Mouse (Mus musculus) MEL (cell line): Measurements from ENCODE around the gene Sh2d3c. TPM values are rescaled to one million over a fixed set of nuclear protein-coding genes. Genes with fewer than 3 reads are reported as not detected.
A peak's percentile ranks its signal among the peaks of the same experiment; 100 is the strongest.

Experiments used
- DNase-seq: peaks from one replicate; pipeline ENCODE4 v3.0.0; 2011; ENCODE audit warnings: low read depth, low spot score
- H3K27ac ChIP-seq: 2 replicates; pipeline ENCODE4 v1.5.1; 2012; ENCODE audit warnings: low read depth, mild to moderate bottlenecking, control low read depth, low read length, moderate library complexity; ENCODE audit not compliant: control insufficient read depth
- H3K27me3 ChIP-seq, 2 experiments: fragments of 150-350 bp in 1 of 2; sonication (generic) in 1 of 2; 2 replicates each; pipeline ENCODE4 v1.6.1; 2012; ENCODE audit warnings: low read length in 2 of 2, mild to moderate bottlenecking in 2 of 2, improper control_type of control experiment in 1 of 2, moderate library complexity in 1 of 2; ENCODE audit not compliant: insufficient read depth in 2 of 2, control insufficient read depth in 1 of 2
- H3K36me3 ChIP-seq, 2 experiments: 2 replicates each; pipeline ENCODE4 v1.6.1; 2012 to 2014; ENCODE audit warnings: low read length in 2 of 2, improper control_type of control experiment in 1 of 2, inconsistent platforms in 1 of 2, mild to moderate bottlenecking in 1 of 2; ENCODE audit not compliant: insufficient read depth in 2 of 2, control insufficient read depth in 1 of 2
- H3K4me1 ChIP-seq, 2 experiments: fragments of 150-350 bp in 1 of 2; sonication (generic) in 1 of 2; 2 replicates each; pipeline ENCODE4 v1.6.1; 2012; ENCODE audit warnings: low read length in 2 of 2, improper control_type of control experiment in 1 of 2, mild to moderate bottlenecking in 1 of 2; ENCODE audit not compliant: insufficient read depth in 2 of 2, control insufficient read depth in 1 of 2
- H3K4me3 ChIP-seq, 2 experiments: fragments of 150-350 bp in 1 of 2; sonication (generic) in 1 of 2; 2 replicates each; pipeline ENCODE4 v1.5.1; 2012; ENCODE audit warnings: low read depth in 2 of 2, low read length in 2 of 2, mild to moderate bottlenecking in 2 of 2, moderate library complexity in 2 of 2, control low read depth in 1 of 2, improper control_type of control experiment in 1 of 2; ENCODE audit not compliant: control insufficient read depth in 1 of 2, insufficient read depth in 1 of 2
- H3K79me2 ChIP-seq: 2 replicates; pipeline ENCODE4 v1.6.1; 2012; ENCODE audit warnings: mild to moderate bottlenecking, low read length, moderate library complexity; ENCODE audit not compliant: control insufficient read depth, poor library complexity, insufficient read depth
- H3K9ac ChIP-seq: 2 replicates; pipeline ENCODE4 v1.6.1; 2012; ENCODE audit warnings: low read depth, mild to moderate bottlenecking, control low read depth, low read length, moderate library complexity; ENCODE audit not compliant: control insufficient read depth, poor library complexity, severe bottlenecking
- H3K9me3 ChIP-seq: fragments of 150-350 bp; sonication (generic); replicated peaks from 2 replicates; pipeline ENCODE4 v1.6.1; 2012; ENCODE audit warnings: mild to moderate bottlenecking, low read length, improper control_type of control experiment, moderate library complexity; ENCODE audit not compliant: insufficient read depth
- CHD1 ChIP-seq: IDR thresholded peaks from 2 replicates; pipeline ENCODE4 v1.6.1; 2012; ENCODE audit warnings: low read depth, mild to moderate bottlenecking, inconsistent platforms, low read length, improper control_type of control experiment
- E2F4 ChIP-seq: IDR thresholded peaks from 2 replicates; pipeline ENCODE4 v1.6.1; 2011; ENCODE audit warnings: low read depth, low read length, improper control_type of control experiment, borderline replicate concordance
- GABPA ChIP-seq: IDR thresholded peaks from 2 replicates; pipeline ENCODE4 v1.6.1; 2012; ENCODE audit warnings: low read depth, mild to moderate bottlenecking, inconsistent platforms, low read length, improper control_type of control experiment, moderate library complexity
- GATA1 ChIP-seq: IDR thresholded peaks from 2 replicates; pipeline ENCODE4 v1.6.1; 2011; ENCODE audit warnings: low read depth, low read length, improper control_type of control experiment
- HCFC1 ChIP-seq: IDR thresholded peaks from 2 replicates; pipeline ENCODE4 v1.6.1; 2012; ENCODE audit warnings: low read depth, mild to moderate bottlenecking, inconsistent platforms, low read length, improper control_type of control experiment, moderate library complexity
- JUND ChIP-seq: IDR thresholded peaks from 2 replicates; pipeline ENCODE4 v1.6.1; 2011; ENCODE audit warnings: low read depth, mild to moderate bottlenecking, improper control_type of control experiment, low read length
- KAT2A ChIP-seq: conservative IDR thresholded peaks from 2 replicates; pipeline ENCODE4 v1.6.1; 2012; ENCODE audit warnings: low read depth, low read length, improper control_type of control experiment, inconsistent platforms
- MAZ ChIP-seq: IDR thresholded peaks from 2 replicates; pipeline ENCODE4 v1.6.1; 2012; ENCODE audit warnings: low read depth, mild to moderate bottlenecking, inconsistent platforms, low read length, improper control_type of control experiment
- MXI1 ChIP-seq: IDR thresholded peaks from 2 replicates; pipeline ENCODE4 v1.6.1; 2011; ENCODE audit warnings: mild to moderate bottlenecking, low read depth, low read length, improper control_type of control experiment
- NRF1 ChIP-seq: IDR thresholded peaks from 2 replicates; pipeline ENCODE4 v1.6.1; 2014; ENCODE audit warnings: low read depth, mild to moderate bottlenecking, inconsistent platforms, low read length, improper control_type of control experiment, moderate library complexity; ENCODE audit not compliant: poor library complexity, insufficient read depth, severe bottlenecking
- POLR2A ChIP-seq, 2 experiments: IDR thresholded peaks; 2 replicates each; pipeline ENCODE4 v1.6.1; 2011 to 2012; ENCODE audit warnings: low read length in 2 of 2, mild to moderate bottlenecking in 2 of 2, control low read depth in 1 of 2, improper control_type of control experiment in 1 of 2, low read depth in 1 of 2, moderate library complexity in 1 of 2; ENCODE audit not compliant: control insufficient read depth in 1 of 2, insufficient read depth in 1 of 2, poor library complexity in 1 of 2
- POLR2AphosphoS2 ChIP-seq: IDR thresholded peaks from 2 replicates; pipeline ENCODE4 v1.6.1; 2011; ENCODE audit warnings: low read length, improper control_type of control experiment
- RAD21 ChIP-seq: IDR thresholded peaks from 2 replicates; pipeline ENCODE4 v1.6.1; 2011; ENCODE audit warnings: mild to moderate bottlenecking, low read depth, low read length, improper control_type of control experiment
- SIN3A ChIP-seq: IDR thresholded peaks from 2 replicates; pipeline ENCODE4 v1.6.1; 2012; ENCODE audit warnings: low read length, improper control_type of control experiment, inconsistent platforms
- ZKSCAN1 ChIP-seq: IDR thresholded peaks from 2 replicates; pipeline ENCODE4 v1.6.1; 2012; ENCODE audit warnings: low read depth, mild to moderate bottlenecking, inconsistent platforms, low read length, improper control_type of control experiment, moderate library complexity
- ZMIZ1 ChIP-seq: IDR thresholded peaks from 2 replicates; pipeline ENCODE4 v1.6.1; 2012; ENCODE audit warnings: low read depth, mild to moderate bottlenecking, inconsistent platforms, low read length, improper control_type of control experiment, moderate library complexity
- polyA plus RNA-seq, 2 experiments: library from polyadenylated mRNA; stranded (reverse) in 1 of 2; unstranded in 1 of 2; fragments of >175 nt in 1 of 2; fragments of >200 nt in 1 of 2; gene quantifications; 2 replicates each; pipeline versions ENCODE4 v1.2.1 to v1.2.4; 2012; ENCODE audit warnings: low replicate concordance in 2 of 2, low read depth in 1 of 2; ENCODE audit not compliant: insufficient read length in 2 of 2, insufficient read depth in 1 of 2, missing spikeins in 1 of 2
- total RNA-seq: library from RNA; depleted of rRNA; stranded (reverse); fragments of 300-350 nt; gene quantifications from 2 replicates; pipeline ENCODE4 v1.2.3, GENCODE M21; 2012

The Sh2d3c gene
- total and polyA plus RNA-seq, 3 experiments: 0.19 to 0.43 TPM; not detected in 1

DNA sequence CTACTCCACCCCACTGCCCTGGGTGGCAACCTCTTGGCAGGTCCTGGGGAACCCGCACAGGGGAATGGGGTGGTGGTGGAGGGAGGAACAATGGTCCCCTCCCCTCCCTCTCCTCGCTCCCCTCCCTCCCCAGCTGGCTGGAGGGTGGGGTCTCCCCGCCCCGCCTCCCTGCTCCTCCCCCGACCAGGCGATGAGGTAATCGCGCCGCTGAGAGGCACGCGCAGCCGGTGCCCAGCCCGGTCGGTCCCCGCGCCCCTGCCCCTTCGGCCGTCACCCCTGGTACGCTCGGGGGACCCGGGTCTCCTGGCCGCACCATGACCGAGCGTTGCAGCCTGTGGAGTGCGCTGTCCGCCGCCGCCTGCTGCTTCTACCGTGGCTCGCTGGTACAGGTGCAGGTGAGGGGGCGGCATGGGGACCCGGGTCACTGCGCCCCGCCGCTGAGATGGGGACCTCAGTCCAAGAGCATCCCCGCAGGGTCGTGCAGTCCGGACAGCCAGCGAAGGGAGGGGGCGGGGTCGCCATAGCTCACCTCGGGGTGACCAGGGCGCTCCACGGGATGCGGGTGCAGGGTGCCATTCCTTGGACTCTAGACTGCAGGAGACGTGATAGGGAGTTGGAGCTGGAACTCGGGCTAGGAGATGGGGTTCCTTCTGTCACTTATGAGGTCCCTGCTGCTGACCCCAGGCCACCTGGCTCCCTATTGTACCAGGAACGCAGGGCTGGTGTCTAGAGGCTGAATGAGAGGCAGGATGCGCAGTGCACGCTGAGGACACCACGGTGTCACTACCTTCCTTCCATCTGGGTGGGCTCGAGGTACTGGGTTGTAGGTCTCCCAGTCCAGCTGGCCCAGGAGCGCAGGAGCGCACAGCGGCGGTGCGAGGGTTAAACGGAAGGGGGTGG lies 20.7 kb downstream of the Sh2d3c start:
- no peaks in the 10 kb centered on the region for H3K79me2 ChIP-seq
- H3K4me3 ChIP-seq: no peak overlapping the region
- no peak for DNase-seq
- TF ChIP-seq POLR2A (IDR thresholded peaks at IDR 0.05; ENCODE audit: control insufficient read depth in 1 of 2, insufficient read depth in 1 of 2, low read depth in 1 of 2, low read length in 2 of 2, poor library complexity in 1 of 2): 0 out of 4 replicates have a peak, but pooled peaks of 1 of the 2 experiments have one; percentile 21
- no peak for TF ChIP-seq CHD1
- TF ChIP-seq MAZ: no peak
- H3K36me3 ChIP-seq: no peaks in the 10 kb centered on the region
- H3K27me3 ChIP-seq: peaks cover 0 to 3% of the 10 kb centered on the region in 2 experiments; a peak in 1 of 4 replicates
- H3K9ac ChIP-seq: no peak overlapping the region
- H3K9me3 ChIP-seq: no peaks in the 10 kb centered on the region
- no peaks in the 10 kb centered on the region for H3K4me1 ChIP-seq
- H3K27ac ChIP-seq: no peak overlapping the region

DNA sequence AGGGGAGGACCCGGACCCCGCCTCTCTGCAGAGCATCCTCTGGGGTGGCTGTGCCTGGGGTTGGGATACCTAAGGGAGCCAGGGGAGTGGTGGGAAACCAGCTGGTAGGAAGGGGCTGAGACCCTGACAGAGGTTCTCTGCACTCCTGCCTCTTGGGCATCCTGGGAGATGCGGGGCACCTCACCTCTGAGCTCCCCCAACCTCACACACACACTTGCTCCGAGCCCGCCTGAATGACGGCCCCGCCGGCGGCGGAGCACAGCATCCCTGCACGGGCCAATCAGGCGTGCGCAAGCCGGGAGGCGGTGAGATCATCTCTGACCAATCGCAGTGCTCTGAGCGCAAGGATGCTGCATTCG lies 21.3 kb downstream of the Sh2d3c start:
- H3K4me3 ChIP-seq: no peak overlapping the region

DNA sequence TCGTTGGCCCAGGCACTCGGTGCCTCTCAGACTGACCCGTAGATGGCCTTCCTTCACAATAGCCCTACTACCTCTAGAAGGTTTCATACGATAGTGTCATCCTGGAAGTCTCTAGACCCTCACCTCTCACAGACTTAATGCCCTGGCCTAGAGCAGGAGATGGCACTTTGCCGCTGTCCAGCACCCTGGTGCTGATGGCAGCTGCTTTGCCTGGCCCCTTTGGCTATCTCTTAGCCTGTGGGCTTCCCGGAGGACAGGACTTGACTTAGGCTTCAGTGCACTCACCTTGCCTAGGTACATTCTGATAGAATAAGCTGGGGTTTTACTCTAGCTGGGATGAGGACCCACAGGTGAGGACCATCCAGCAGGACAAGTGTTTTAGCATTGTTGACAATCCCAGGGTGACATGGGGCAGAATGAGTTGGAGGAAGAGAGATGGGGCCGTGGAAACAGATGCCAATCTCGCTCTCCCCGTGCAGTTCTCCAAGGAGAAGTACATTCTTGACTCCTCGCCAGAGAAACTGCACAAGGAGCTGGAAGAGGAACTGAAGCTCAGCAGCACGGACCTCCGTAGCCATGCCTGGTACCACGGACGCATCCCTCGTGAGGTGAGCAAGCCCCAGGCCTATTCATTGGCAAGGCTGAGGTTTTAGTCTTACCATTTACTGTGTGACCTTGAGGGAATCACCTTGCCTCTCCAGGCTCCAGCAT lies 23.6 kb downstream of the Sh2d3c start:
- peak; percentile 47 for DNase-seq
- Histone ChIP-seq H3K79me2 (no peaks in the 10 kb centered on the region), H3K27me3 (no peaks in the 10 kb centered on the region), H3K27ac (no peak overlapping the region), H3K9ac (no peak overlapping the region), H3K36me3 (no peaks in the 10 kb centered on the region), H3K4me3 (no peak overlapping the region), H3K9me3 (no peaks in the 10 kb centered on the region), H3K4me1 (no peaks in the 10 kb centered on the region)
- no peak for TF ChIP-seq HCFC1
- 0 out of 2 replicates have a peak, but pooled peaks have one; percentile 30 for TF ChIP-seq SIN3A
- no peak for TF ChIP-seq RAD21
- no peak for TF ChIP-seq POLR2AphosphoS2

More for the DNA sequence above, 21.3 kb downstream of the Sh2d3c start:
- Histone ChIP-seq H3K27me3 (peaks cover 0 to 3% of the 10 kb centered on the region in 2 experiments; a peak in 1 of 4 replicates), H3K27ac (no peak overlapping the region), H3K9ac (no peak overlapping the region), H3K9me3 (no peaks in the 10 kb centered on the region), H3K79me2 (no peaks in the 10 kb centered on the region), H3K36me3 (no peaks in the 10 kb centered on the region), H3K4me1 (no peaks in the 10 kb centered on the region)
- DNase-seq: no peak
- TF ChIP-seq ZKSCAN1 (no peak), NRF1 (no peak), GATA1 (no peak), HCFC1 (no peak), KAT2A (no peak), ZMIZ1 (no peak), MXI1 (no peak), GABPA (no peak), JUND (no peak), RAD21 (no peak), E2F4 (no peak)
